Mouse (Mus musculus): ENCODE data around the gene Sos2. TPM values are rescaled to one million over a fixed set of nuclear protein-coding genes. Genes with fewer than 3 reads are reported as not detected.
"Not testable (repeated sequence)": the region's sequence is repeated elsewhere in the genome, so short reads cannot be mapped to it uniquely, and the experiment has no call there.

Sos2 gene
- total and polyA plus RNA-seq, 3 experiments: 21.3 to 38.5 (median 33.7) TPM

- TF ChIP-seq POLR2A (IDR thresholded peaks at IDR 0.05; ENCODE audit: insufficient read depth, low read depth, low read length) (no peak), CTCF (IDR thresholded peaks at IDR 0.05) (no peak), EP300 (IDR thresholded peaks at IDR 0.05; ENCODE audit: insufficient read depth, low read depth, low read length) (no peak)
- DNase-seq: no peak
- Histone ChIP-seq H3K4me3 (no peak overlapping the region), H3K36me3 (ENCODE audit: control insufficient read depth, insufficient read depth, low read length) (no peaks in the 10 kb centered on the region), H3K27ac (no peak overlapping the region), H3K4me1 (ENCODE audit: control insufficient read depth, insufficient read depth, low read length) (peaks cover 1% of the 10 kb centered on the region), H3K9ac (ENCODE audit: low read depth, low read length) (no peak overlapping the region), H3K79me2 (replicated peaks; ENCODE audit: control insufficient read depth, insufficient read depth, low read length) (peaks cover 7% of the 10 kb centered on the region), H3K27me3 (ENCODE audit: control insufficient read depth, insufficient read depth, low read length) (no peaks in the 10 kb centered on the region)
- intact Hi-C loops (cut with DNase I): no loop called here
- 80% methylated on average over 5 of the region's 5 CpGs for WGBS
Measured at GRCm38 (mm10) chr12:69666721-69667120, 14.9 kb downstream of the Sos2 start.

GRCm38 (mm10) chr12:69661658-69662057 lies 20.0 kb downstream of the Sos2 start:
- no peak for DNase-seq
- Histone ChIP-seq H3K36me3 (ENCODE audit: control insufficient read depth, insufficient read depth, low read length) (no peaks in the 10 kb centered on the region), H3K27me3 (ENCODE audit: control insufficient read depth, insufficient read depth, low read length) (no peaks in the 10 kb centered on the region), H3K4me3 (no peak overlapping the region), H3K27ac (no peak overlapping the region), H3K79me2 (replicated peaks; ENCODE audit: control insufficient read depth, insufficient read depth, low read length) (peaks cover 7% of the 10 kb centered on the region), H3K9ac (ENCODE audit: low read depth, low read length) (no peak overlapping the region), H3K4me1 (ENCODE audit: control insufficient read depth, insufficient read depth, low read length) (no peaks in the 10 kb centered on the region; the same call in none of the 2 replicates)
- WGBS: 97% methylated on average over 5 of the region's 5 CpGs
- TF ChIP-seq EP300 (IDR thresholded peaks at IDR 0.05; ENCODE audit: insufficient read depth, low read depth, low read length) (no peak), POLR2A (IDR thresholded peaks at IDR 0.05; ENCODE audit: insufficient read depth, low read depth, low read length) (no peak), CTCF (IDR thresholded peaks at IDR 0.05) (no peak)
- intact Hi-C loops (cut with DNase I): no loop called here

- H3K36me3 ChIP-seq (ENCODE audit: control insufficient read depth, insufficient read depth, low read length); H3K4me1 ChIP-seq (ENCODE audit: control insufficient read depth, insufficient read depth, low read length); intact Hi-C loops (cut with DNase I); DNase-seq; H3K27me3 ChIP-seq (ENCODE audit: control insufficient read depth, insufficient read depth, low read length); H3K27ac ChIP-seq; H3K4me3 ChIP-seq; H3K9ac ChIP-seq (ENCODE audit: low read depth, low read length); H3K79me2 ChIP-seq (replicated peaks; ENCODE audit: control insufficient read depth, insufficient read depth, low read length): not testable (repeated sequence)
Measured at GRCm38 (mm10) chr12:69653973-69654372, 27.7 kb downstream of the Sos2 start.

- DNase-seq: no peak
- H3K4me1 ChIP-seq (ENCODE audit: control insufficient read depth, insufficient read depth, low read length): peaks cover 9% of the 10 kb centered on the region
- intact Hi-C loops (cut with DNase I): loop anchor here (5.0 kb wide), 2 partner anchors 33 to 48 kb away; partner anchors contain the start of gene Sos2
- no peaks in the 10 kb centered on the region for H3K27me3 ChIP-seq (ENCODE audit: control insufficient read depth, insufficient read depth, low read length)
- H3K36me3 ChIP-seq (ENCODE audit: control insufficient read depth, insufficient read depth, low read length): peaks cover 12% of the 10 kb centered on the region
- TF ChIP-seq CTCF (IDR thresholded peaks at IDR 0.05) (no peak), POLR2A (IDR thresholded peaks at IDR 0.05; ENCODE audit: insufficient read depth, low read depth, low read length) (no peak), EP300 (IDR thresholded peaks at IDR 0.05; ENCODE audit: insufficient read depth, low read depth, low read length) (no peak)
- no peak overlapping the region for H3K27ac ChIP-seq
- no peak overlapping the region for H3K9ac ChIP-seq (ENCODE audit: low read depth, low read length)
- peaks cover 3% of the 10 kb centered on the region for H3K79me2 ChIP-seq (replicated peaks; ENCODE audit: control insufficient read depth, insufficient read depth, low read length)
- 90% methylated on average over 8 of the region's 8 CpGs for WGBS
- H3K4me3 ChIP-seq: no peak overlapping the region
Measured at GRCm38 (mm10) chr12:69649511-69649910, 32.1 kb downstream of the Sos2 start.

- WGBS: 59% methylated on average over 8 of the region's 8 CpGs
- H3K27ac ChIP-seq: peak overlapping the region; percentile 19; the same call in 1 of the 2 replicates
- peaks cover 12% of the 10 kb centered on the region for H3K36me3 ChIP-seq (ENCODE audit: control insufficient read depth, insufficient read depth, low read length)
Measured at GRCm38 (mm10) chr12:69645821-69646616, 35.6 kb downstream of the Sos2 start.

GRCm38 (mm10) chr12:69644877-69645276 lies 36.8 kb downstream of the Sos2 start:
- WGBS: 30% methylated on average over 3 of the region's 3 CpGs
- intact Hi-C loops (cut with DNase I): loop anchor here (5.0 kb wide), 2 partner anchors 37 to 52 kb away; partner anchors contain the start of gene Sos2
- Histone ChIP-seq H3K36me3 (ENCODE audit: control insufficient read depth, insufficient read depth, low read length) (peaks cover 12% of the 10 kb centered on the region), H3K79me2 (replicated peaks; ENCODE audit: control insufficient read depth, insufficient read depth, low read length) (no peaks in the 10 kb centered on the region; the same call in none of the 2 replicates), H3K9ac (ENCODE audit: low read depth, low read length) (0 out of 2 replicates have a peak overlapping the region, but pooled peaks have one; percentile 25), H3K4me3 (no peak overlapping the region), H3K4me1 (ENCODE audit: control insufficient read depth, insufficient read depth, low read length) (peaks cover 11% of the 10 kb centered on the region), H3K27me3 (ENCODE audit: control insufficient read depth, insufficient read depth, low read length) (no peaks in the 10 kb centered on the region), H3K27ac (peak overlapping the region; percentile 24; the same call in 1 of the 2 replicates)
- TF ChIP-seq POLR2A (IDR thresholded peaks at IDR 0.05; ENCODE audit: insufficient read depth, low read depth, low read length) (no peak), CTCF (IDR thresholded peaks at IDR 0.05) (no peak), EP300 (IDR thresholded peaks at IDR 0.05; ENCODE audit: insufficient read depth, low read depth, low read length) (no peak)
- peak in 1 of 2 experiments; percentile 14 for DNase-seq

More at GRCm38 (mm10) chr12:69645821-69646616, 35.6 kb downstream of the Sos2 start:
- no peaks in the 10 kb centered on the region for H3K27me3 ChIP-seq (ENCODE audit: control insufficient read depth, insufficient read depth, low read length)
- no peak overlapping the region for H3K9ac ChIP-seq (ENCODE audit: low read depth, low read length)
- no peak overlapping the region for H3K4me3 ChIP-seq
- peaks cover 11% of the 10 kb centered on the region for H3K4me1 ChIP-seq (ENCODE audit: control insufficient read depth, insufficient read depth, low read length)
- no peak for TF ChIP-seq POLR2A (IDR thresholded peaks at IDR 0.05; ENCODE audit: insufficient read depth, low read depth, low read length)
- TF ChIP-seq CTCF (IDR thresholded peaks at IDR 0.05): no peak
- DNase-seq: peak in 1 of 2 experiments; percentile 11
- no peaks in the 10 kb centered on the region; the same call in none of the 2 replicates for H3K79me2 ChIP-seq (replicated peaks; ENCODE audit: control insufficient read depth, insufficient read depth, low read length)
- intact Hi-C loops (cut with DNase I): loop anchor here (5.0 kb wide), 2 partner anchors 36 to 51 kb away; partner anchors contain the start of gene Sos2
